In the genomic region with DNA sequence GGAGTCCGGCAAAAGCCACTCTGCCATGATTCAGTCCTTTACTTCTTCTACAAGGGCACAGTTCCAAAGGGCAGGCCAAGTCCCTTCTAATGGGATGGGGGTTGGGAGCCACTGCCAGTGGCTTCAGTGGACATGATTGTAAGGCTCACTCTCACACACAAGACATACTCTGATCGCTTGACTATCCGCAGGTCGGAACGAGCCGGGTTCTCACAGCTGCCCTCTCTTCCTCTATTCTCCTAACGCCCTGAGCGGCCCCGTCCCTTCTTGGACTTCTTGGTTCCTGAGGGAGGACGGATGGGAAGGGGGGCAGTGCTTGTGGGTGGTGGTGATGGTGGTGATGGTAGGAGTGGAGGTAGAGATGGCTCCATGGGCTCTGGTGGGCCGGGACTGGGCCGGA, we compare ENCODE assay signal across 12 mouse cellular contexts. TPM values are rescaled to one million over a fixed set of nuclear protein-coding genes. Genes with fewer than 3 reads are reported as not detected.
"Had no signal": no experiment of that assay in that cellular context is flagged by ENCODE, and none has a peak within 500 bp of the region (broad histone marks: within the 10 kb centered on the region; RNA-seq: fewer than 3 reads in every experiment).

No protein-coding gene starts in this region.

- DNase-seq: lung, adult 18-20 months; lung, embryonic 14.5 days; lung, postnatal 10 days; lung, postnatal 4 days; midbrain, embryonic 14.5 days; retina, postnatal 1 day; right cerebral cortex, adult 18-20 months; right cerebral cortex, postnatal 25 days; right cerebral cortex, postnatal 4 days; spleen, adult 18-20 months had no signal

RNA-seq across cellular contexts. Expression of gene Gpr152, which starts 17.2 kb away (rescaled TPM):
- total RNA-seq: megakaryocyte, adult 5-6 weeks; megakaryocyte-erythroid progenitor cell, adult 5-6 weeks had no signal
